Mouse (Mus musculus) mesoderm, embryonic 11.5 days (tissue): ENCODE measurements around the gene Ptdss2.

ENCODE experiments used
- DNase-seq: peaks from one replicate; pipeline ENCODE4 v3.0.0-alpha.2; 2012; ENCODE audit warnings: low read depth, low spot score

The Ptdss2 gene

DNA sequence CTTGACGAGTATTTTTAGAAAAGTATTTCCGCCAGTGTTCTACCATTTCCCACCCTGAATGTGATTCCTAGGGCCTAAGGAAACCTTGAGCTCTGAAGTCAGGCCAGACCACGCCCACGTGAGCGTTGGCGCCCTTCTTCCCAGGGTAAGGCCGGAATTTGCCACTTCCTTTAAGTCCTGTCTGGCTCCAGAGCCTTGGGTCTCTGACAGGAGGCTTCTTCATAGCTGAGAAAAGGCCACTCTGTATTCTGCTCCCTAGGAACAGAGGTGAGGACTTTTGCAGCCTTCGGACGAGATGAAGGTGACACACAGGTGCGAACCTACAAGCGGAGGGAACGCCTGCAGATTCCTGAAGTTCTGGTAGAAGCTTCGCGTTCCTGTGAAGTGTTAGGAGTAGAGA, at the start of gene Ptdss2:
Ptdss2 (plus strand) TSS at position 138 of the 400 bp plus-strand sequence.
- DNase-seq: peak; percentile 23

DNA sequence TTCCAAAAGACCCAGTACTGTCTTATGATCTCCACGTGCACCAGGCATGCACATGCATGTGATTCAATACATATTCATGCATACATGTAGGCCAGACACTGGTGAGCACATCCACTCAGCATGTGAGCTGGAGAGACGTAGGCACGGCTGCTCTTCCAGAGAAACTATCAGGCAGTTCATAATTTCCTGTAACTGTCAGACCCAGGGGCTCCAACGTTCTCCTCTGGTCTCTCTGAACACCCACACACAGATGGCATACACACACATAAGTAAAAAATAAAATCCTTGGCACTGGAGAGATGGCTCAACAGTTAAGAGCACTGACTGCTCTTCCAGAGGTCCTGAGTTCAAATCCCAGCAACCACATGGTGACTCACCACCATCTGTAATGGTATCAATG, 48.4 kb upstream of the Ptdss2 start:
- DNase-seq: no peak

DNA sequence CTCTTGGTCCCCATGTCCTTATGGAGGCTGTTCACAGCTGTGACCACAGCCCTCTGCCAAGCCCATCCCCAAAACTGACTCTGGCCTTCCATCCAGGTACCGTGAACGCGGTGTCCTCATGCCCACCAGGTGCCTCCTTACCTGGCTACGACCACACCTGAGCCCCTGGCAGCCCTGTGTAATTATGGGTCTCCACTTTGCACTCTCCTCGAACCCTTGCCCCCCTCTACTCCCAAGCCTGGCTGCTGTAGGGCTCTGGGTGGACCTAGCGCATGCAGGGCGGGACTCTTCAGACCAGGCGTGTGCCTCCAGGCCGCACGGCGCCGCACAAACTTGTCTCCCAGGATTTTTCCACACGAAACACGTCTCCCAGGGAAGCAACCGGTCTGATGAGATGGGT, 44.3 kb upstream of the Ptdss2 start, which contains the start of gene Pkp3:
Pkp3 (plus strand) TSS at position 378 of the 400 bp plus-strand sequence.
- DNase-seq: no peak

DNA sequence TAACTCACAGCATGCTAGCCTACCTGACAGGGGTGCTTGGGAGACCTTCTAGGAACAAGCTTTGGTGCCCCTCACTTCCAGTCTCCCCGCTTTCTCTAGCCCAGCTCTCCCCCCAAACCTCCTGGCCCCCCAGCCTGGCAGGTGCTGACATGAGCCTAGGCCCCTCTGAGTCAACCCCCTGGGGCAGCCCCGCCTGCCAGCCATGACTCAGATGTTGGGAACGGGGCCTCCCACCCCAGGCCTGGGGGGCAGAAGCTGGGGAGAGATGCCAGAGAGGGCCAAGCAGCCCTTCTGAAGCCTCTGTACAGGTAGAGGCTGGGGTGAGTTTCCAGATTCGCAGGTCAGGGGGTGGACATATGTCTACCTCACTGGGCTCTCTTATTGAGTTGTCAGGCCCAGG, 43.3 kb upstream of the Ptdss2 start:
- no peak for DNase-seq

DNA sequence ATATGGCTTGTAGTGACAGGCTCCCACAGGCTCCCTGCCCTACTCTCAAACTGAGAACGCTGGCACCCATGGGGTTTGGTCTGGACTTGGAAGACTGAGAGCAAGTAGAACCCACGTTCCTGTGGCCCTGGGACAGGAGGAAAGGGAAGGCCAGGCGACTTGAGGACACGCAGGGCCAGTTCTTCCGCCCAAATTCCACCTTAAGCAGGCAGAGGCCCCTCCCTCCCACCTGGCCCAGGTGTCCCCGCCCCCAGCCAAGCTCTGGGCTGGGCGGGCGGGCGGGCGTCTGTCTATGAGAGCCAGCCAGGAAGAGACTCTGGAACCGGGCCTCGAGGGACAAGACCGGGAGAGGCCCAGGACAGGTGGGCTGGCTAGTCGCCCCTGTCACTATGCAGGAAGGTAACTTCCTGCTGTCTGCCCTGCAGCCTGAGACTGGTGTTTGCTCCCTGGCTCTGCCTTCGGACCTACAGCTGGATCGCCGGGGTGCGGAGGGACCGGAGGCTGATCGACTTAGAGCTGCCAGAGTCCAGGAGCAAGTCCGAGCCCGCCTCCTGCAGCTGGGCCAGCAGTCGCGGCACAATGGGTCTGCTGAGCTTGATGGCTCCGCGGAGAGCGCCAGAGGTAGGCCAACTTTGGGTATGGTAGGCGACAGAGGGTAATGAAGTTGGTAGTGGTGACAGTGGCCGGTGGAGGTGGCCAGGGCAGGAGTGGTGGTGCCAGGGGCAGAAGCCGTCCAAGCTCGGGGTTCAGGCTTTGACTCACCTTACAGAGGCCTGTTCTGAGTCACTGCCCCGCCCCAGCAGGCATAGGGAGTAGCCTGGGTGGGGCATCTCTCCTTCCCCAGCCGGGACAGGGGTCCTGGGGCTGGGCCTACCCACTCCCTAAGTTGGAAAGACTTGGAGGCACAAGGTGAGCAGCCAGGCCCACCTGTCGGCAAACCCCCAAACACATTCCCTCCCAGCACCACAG, 42.4 kb upstream of the Ptdss2 start:
- DNase-seq: no peak

DNA sequence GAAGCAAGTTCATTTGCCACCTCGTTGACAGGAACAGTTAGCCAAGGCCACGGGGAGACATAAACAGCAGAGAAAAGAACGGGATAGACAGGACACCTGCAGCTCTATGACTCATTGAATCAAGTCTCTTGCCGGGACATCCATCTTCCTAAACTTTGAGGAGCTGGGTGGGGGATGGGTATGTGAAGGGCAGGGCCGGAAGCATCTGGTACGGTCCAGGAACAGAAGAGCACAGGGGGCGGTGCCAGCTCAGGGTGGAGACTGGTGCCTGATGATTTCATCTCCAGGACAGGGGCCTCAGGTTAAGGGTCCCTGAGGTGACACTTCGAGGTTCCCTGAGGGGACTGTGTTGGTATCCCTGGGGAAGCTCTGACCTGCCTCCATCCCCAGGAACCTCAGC, 34.3 kb upstream of the Ptdss2 start:
- no peak for DNase-seq

DNA sequence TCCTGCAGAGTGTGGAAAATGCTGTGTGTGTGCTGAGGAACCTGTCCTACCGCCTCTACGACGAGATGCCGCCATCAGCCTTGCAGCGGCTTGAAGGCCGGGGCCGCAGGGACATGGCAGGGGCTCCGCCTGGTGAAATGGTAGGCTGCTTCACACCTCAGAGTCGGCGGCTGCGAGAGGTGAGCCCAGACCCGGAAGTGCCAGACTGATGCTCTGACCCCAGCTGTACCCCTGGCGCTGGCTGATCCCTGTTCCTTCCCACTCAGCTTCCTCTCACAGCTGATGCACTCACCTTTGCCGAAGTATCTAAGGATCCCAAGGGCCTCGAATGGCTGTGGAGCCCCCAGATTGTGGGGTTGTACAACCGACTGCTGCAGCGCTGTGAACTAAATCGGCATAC, 33.7 kb upstream of the Ptdss2 start:
- no peak for DNase-seq

DNA sequence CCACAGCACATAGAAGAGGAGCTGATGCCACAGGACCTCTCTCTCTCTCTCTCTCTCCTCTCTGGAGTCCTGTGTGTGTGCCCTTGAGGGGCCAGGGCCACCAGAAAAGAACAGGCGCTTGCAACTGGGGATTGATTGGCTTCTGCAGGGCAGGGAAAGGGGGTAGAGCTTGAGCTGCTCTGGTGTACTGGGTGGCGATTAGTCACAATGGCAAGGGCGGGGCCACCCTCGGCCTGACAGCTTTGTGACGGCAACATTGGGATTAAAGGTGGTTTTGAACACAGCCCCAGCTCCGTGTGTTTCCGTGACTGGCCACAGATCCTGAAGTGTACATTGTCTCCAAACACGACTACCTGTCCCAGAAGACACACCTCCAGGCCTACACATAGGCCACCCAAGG, 32.0 kb upstream of the Ptdss2 start:
- DNase-seq: no peak

DNA sequence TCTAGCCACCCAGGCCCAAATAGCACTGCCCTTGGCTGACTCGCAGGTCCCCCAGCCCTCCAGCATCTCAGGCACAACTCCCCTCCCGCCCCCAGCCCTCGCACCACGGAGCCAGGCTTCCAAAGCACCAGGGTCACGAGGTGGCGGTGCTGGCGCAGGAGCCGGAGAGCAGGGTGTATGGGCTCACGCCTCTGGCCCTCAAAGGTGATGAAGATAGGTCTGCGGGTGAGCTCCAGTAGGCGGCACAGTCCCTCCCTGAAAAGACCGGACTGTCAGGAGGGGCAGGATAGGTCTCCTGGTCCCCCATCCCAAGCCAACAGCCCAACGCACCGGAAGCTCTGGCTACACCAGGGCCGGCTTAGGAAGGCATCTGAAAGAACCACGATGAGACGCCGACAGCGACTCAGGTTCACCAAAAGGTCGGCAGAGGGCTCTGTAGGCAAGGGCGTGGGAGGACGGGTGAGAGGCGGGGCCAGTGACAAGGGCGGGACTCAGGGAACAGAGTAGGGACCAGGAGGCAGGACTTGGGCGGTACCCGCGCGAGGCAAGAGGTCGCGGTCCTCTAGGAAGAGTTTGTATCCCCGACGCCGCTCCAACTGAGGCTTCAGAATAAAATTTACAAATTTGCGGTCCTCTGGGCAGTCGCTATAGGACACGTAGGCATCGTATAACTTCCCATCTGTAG, 30.0 kb upstream of the Ptdss2 start:
- DNase-seq: peak; percentile 83

DNA sequence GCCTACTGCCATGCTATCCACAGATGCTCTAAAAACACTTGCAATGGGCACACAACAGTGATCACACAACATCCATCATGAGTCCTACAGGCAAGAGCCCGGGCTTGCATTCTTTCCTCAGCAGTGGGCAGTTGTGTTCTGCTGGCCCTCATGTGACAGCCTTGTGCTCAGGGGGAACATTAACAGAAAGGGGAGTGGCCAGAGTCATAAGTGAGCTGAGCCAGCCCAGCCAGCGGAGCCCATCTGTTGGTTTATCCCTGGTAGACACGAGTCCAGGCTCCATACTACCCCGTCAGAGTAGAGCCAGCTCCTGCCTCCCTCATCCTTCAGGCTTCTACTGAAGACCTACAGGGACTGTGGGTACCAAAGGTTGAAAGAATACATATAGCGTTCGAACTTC, 28.2 kb upstream of the Ptdss2 start:
- no peak for DNase-seq

DNA sequence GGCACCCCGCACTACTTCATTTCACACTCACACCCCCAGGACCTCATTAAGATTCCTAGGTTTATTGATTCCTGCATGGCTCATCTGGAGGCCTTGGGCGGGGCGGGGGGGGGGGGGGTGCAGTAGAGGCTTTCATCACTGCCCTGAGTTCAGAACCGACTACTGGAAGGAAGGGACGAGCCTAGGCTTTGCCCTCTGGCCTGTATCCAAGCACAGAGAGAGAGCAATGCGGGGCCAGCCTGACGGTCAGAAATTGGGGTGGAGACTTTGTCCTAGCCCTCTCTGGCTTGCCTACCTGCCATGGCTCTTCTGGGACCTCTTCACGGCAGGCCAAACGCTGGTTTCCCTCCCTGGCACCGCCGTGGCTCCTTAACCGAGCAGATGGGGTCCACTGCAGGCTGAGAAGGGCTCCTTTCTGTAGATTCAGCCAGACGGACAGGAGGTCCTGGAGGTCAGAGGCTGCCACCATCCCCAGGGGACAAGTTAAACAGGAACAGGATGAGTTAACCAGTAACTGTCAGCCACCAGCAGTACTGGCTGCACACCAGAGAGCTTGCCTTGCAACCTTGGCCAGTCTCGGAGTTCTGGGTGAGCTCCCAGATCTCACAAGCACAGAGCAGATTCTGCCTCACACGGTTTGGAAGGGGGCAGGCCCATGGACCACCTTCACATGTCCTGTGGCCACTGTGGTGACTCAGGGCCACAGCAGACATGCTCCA, 27.5 kb upstream of the Ptdss2 start:
- DNase-seq: no peak

DNA sequence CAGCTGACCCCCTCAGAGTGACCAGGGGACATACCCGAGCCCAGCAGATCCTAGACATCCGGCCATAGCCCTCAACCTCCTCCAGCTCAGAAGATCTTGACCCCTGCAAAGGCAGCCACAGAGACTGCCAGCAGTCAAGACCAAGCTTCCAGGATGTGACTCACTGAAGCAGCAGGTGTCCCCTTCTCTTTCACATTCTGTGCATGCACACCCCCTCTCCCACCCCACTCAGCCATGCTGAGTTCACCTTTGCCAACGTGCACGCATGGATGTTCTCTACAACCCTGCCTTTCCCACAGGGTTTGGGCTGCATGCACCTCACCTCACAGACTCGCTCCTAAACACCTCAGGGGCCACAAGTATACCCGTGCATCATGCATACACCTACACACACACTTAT, 26.2 kb upstream of the Ptdss2 start:
- DNase-seq: no peak

DNA sequence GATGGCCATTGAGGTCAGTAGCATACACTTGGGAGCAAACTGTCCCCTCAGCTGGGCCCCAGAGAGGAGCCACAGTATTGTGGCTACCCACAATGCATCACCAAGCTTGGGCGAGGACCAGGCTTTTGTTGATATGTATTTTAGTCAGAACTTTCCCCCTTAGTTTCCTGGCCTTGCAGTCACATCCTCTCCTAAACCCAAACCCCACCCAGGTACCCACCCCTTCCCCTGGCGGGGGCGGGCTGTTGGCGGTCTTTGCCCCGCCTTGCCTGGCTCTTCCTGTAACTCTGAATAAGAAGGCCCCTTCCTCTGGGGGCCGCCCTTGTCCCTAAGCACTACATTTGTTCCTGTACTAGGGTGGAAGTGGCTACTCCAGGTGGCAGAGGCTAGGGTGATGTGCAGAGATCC, 25.5 kb upstream of the Ptdss2 start:
- DNase-seq: no peak

DNA sequence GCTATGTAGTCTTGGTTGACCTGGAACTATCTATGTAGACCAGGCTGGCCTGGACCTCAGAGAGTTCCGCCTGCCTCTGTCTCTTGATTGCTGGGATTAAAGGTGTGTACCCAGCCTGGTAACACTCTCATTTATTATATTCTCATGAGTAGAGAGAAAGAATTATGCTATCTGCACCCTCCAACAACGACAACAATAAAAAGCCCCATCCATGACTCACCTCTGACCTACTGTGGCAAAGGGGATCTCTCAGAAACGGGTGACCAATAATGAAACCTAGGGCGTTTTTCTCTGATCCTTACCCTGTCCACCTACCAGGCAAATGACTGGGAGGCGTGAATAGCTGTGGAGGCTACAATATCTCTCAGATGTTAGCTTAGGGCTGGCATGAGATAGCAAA, 25.0 kb upstream of the Ptdss2 start:
- no peak for DNase-seq

DNA sequence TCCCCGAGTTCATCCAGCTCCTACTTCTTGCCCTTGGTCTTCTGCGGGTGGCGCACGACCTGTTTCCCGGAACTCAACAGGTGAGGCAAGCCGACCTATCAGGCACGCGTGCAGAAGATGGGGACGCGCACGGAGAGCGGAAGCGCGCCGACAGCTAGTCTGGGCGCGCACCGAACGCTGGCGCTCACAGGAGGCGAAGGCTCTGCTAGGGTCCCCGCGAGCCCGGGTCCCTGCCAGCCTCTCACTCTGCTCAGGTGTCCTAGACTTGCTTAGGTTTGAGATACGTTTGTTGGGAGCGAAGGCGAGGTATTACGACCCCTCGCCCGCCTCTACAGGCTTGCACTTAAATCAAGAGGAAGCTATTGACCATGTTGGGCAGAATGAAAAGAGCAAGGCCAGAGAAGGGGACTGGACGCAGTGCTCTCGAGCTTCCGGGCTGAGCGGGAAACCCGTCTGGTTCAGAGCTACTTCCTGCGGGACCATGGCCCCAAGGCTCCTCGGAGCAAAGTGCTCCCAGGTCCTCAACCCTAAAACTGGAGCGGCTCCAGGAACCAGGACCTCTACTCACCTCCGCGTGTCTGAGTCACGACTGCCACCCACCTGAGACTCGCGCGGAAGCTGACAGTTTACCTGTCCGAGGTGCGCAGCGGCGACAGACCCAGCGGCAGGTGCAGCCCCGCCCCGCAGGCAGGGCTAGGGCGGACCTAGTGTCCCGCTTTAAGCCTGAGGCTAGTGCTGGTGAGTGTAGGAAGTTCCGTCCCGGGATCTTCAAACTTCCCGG, 22.1 kb upstream of the Ptdss2 start, which contains the start of gene Sigirr:
Sigirr (minus strand) TSS at position 662 of the 781 bp plus-strand sequence.
- peak; percentile 30 for DNase-seq

DNA sequence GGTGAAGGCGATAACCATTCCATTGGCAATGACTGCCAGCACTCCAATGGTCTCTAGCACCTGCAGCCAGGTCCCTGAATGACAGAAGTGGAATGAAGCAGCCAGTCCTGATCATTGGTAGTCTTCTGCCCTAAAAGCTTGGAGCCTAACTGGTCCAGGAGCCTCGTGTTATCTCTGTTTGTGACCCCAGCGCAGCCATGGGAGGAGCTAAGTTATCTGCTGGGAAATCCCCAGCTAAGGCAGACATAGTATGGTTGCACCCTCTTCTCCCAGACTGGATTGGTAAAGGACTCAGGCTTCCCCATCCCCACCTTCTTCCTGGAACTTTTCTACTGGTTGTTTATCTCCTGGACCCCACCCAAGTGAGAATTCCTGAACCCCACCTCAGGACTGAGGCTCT, 19.0 kb upstream of the Ptdss2 start:
- DNase-seq: no peak

DNA sequence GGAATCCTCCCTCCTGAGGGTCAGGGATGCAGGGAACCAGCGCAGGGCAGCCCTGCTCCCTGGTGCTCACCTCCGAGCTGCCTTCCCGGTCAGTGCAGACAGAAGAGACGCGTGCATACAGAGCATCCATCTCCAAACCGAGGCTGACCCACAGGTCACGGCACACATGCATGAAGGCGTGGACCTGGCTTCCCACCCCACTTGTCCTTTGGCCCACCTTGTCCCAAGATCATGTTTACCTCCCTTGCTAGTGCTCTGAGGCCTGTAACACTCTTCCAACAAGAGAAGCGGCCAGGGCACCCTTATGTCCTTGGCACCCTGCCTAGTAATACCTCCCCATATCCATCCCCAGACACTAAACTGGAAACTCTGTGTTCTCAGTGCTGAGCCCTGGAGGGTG, 6.3 kb upstream of the Ptdss2 start:
- DNase-seq: no peak

DNA sequence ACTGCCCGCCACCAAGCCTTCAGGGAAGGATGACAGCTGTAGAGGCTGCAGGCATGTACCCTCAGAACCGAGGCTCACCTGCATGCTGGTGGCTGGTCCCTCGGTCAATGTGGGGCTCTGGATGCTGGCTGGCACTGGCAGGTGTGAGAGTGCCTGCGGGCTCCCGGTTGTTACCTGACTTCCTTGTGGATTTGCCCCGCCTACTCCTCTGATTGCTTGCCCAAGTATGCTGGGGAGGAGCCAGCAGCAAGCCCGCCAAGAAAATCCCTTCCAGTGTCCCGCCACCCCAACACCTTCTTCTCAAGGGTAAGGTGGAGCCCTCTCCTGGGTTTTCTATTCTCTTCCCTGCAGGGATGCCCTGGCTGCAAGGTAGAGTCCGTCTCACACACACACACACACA, 4.5 kb upstream of the Ptdss2 start, which contains the start of gene Ano9:
Ano9 (minus strand) TSS at position 171 of the 400 bp plus-strand sequence.
- DNase-seq: no peak

DNA sequence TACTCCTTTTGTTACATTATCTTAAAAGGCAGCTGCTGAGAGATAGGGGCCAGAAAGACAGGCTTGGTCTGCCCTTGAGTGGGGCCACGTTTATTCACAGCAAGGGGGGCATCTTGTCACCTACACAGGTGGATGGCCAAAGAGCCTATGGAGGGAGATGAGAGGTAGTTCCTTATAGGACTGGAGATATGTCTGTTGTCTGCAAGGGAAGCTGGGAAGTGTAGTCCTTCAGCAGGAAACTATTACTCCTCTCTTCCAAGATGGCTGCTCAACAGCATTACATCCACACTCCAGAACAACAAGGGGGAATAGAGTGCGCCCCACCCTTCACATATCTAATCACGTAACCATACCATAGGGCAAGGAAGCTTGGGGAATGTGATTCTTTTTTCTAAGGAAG, 2.7 kb upstream of the Ptdss2 start:
- no peak for DNase-seq

DNA sequence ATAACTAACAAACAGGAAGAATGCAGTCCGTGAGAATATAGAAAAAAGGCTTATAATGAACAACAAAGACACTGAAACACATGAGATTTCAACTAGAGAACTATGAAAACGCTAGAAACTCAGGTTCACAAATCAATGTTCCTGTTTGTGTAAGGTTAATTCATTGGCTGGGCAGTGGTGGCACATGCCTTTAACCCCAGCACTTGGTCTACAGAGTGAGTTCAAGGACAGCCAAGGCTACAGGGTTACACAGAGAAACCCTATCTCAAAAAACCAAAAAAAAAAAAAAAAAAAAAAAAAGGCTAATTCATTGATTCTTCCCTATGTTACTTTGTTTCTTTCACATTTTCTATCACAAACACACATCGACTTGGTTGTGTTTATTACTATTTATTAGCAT, 1.6 kb upstream of the Ptdss2 start:
- DNase-seq: no peak

DNA sequence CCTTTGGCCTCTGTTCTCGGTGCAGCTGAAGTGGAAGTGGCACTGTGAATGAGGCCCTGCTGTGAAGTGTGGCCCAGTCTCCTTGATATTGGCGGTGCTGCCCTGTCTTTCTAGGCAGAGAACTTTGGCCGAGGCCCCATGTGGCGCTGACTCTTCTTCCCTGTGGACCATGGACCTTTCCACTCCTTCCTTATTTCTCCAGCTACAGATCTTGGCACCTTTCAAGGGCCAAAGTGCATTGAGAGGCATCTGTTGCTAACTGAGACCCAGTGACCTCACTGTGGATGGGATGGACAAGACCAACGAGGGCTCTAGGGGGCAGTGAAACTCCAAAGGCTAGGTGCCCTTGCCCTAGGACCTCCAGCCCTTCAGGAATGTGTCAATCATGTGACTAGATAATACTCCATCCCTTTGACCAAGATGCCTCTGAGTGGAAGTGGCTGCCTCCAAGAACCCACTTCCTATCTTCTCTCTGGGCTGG, 1.1 kb upstream of the Ptdss2 start:
- no peak for DNase-seq
